Mouse (Mus musculus) testis, postnatal 14 days (tissue): ENCODE data around the gene Tmem213.

Experiments
- DNase-seq: peaks from one replicate; pipeline ENCODE4 v3.0.0; 2021; ENCODE audit warnings: low spot score

Tmem213 gene

GRCm38 (mm10) chr6:38109160-38109795 lies at the start of gene Tmem213:
Gene Tmem213 (plus strand): TSS chr6:38109255.
- no peak for DNase-seq

DNA sequence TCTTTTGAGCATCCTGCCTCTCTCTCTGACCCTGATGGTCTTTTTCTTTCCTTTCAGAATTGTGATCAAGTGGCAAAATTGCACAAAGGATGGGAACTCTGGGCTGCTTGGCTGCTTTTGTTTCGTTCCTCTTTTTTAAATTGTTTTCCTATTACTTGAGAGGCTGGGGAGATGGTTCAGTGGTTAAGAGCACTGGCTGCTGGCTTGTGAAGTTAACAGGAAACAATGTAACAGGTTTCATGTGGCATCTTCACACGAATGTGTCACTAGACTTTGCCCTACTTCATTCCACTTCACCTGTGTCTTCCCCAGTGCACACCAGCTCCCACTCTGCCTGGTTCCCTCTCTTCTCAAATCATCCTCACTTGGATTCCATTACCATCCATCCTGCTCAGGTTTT lies 44.4 kb upstream of the Tmem213 start:
- DNase-seq = no peak

- DNase-seq = no peak
Observed at GRCm38 (mm10) chr6:38065122-38065500, 43.9 kb upstream of the Tmem213 start.

GRCm38 (mm10) chr6:38065501-38066122 lies 43.4 kb upstream of the Tmem213 start:
- DNase-seq = no peak

- DNase-seq = no peak
Observed at GRCm38 (mm10) chr6:38066215-38066614, 42.8 kb upstream of the Tmem213 start.

DNA sequence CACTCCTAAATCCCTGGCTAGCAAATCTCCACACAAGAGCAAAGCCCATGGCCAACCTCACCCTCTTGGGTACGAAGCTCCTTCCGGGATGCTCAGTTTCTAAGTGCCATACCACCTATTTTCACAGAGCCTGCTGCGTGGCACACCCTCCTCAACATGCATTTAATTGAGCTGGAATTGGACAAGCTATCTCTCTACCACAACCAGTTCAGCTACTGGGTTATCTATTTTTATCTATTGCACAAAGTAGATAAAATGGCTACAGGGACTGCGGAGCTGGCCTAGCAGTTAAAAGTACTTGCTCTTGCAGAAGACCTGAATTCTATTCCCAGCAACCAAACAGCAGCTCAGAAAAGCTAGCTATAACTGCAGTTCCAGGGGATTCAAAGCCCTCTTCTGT lies 37.8 kb upstream of the Tmem213 start:
- DNase-seq = no peak

- DNase-seq = no peak
Observed at GRCm38 (mm10) chr6:38072137-38072796, 36.8 kb upstream of the Tmem213 start.

- DNase-seq = no peak
Observed at GRCm38 (mm10) chr6:38073592-38073991, 35.5 kb upstream of the Tmem213 start.

DNA sequence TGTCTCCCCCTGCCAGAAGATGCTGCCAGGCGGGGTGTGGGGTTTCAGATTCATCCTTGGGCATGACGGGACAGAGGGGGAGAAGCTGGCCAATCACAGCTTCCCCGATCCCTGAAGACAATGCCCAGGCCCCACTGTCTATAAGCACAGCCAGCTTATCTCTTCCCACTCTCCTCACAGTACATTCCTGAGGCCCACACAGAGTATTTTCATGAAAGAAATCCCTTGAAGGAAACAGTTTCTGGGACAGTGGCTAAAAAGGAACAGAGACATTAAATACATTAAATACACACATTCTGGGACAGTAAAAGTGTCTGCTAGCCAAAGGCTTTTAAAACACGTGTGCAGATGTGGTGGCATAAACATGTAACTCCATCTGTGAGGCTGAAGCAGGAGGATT lies 28.7 kb upstream of the Tmem213 start:
- no peak for DNase-seq

DNA sequence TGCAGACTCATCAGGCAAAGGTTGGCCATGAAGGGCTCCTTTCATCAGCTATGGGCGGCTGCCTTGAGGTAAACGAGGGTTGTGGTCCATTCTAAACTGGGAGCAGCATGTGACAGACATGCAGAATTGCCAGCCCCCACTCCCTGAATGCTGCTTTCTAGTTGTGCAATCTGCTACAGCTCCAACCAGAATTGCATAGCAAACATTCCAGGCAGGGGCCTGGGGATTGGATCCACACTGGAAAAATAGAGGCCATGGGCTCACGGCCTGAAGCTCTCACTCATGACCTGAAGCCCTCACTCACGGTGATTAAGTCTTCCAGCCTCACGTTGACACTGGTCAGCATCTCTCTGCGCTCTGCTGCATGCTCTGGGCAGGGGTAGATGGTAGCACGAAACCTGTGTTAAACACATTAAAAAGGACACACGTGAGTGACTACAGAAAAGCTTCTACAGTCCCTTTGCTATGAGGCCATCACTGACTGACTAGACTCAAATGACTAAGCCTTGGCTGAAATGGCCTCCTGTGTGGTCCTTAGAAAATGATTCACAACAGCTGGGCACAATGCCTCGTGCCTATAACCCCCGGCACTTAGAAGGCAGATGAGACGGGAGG lies 27.2 kb upstream of the Tmem213 start:
- no peak for DNase-seq

DNA sequence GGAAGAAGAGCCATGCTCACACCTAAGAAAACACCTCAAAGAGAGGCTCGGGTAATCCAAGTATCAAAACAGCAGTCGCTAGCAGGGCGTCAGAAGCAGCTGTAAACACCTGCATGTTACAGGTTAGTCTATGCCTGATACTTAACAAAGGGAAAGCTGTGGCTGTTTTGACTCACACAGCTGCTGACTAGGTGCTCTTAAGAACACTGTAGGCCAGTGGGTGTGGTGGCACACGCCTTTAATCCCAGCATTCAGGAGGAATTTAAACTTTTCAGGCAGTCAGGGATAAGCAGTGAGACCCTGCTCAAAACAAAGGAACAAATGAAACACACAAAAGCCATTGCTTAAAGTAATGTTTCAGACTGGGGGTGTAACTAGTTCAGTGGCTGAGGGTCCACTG lies 25.9 kb upstream of the Tmem213 start:
- DNase-seq = no peak

GRCm38 (mm10) chr6:38087242-38088026 lies 21.6 kb upstream of the Tmem213 start:
- DNase-seq = no peak

- DNase-seq = no peak
Observed at GRCm38 (mm10) chr6:38092539-38092938, 16.5 kb upstream of the Tmem213 start.

- no peak for DNase-seq
Observed at GRCm38 (mm10) chr6:38094701-38095100, 14.4 kb upstream of the Tmem213 start.

DNA sequence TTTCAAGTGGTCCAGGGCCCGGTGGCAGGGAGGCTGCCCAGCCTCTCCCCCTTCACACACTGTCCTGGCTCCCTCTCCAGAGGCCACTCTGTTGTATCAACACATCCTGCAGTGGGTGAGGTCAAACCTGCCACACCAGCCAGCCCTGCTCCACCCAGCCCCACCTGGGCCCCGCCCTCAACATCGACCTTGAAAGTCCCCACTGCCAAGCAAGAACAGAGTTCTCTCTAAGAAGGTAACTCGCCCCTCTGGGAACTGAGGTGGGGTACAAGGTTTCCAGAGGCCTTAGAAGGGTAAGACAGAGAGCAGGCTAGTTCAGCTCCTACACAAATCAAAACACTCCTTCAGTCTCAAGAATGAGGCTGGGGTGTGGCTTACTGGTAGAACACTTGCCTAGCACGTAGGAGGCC lies 12.1 kb upstream of the Tmem213 start:
- DNase-seq = no peak

DNA sequence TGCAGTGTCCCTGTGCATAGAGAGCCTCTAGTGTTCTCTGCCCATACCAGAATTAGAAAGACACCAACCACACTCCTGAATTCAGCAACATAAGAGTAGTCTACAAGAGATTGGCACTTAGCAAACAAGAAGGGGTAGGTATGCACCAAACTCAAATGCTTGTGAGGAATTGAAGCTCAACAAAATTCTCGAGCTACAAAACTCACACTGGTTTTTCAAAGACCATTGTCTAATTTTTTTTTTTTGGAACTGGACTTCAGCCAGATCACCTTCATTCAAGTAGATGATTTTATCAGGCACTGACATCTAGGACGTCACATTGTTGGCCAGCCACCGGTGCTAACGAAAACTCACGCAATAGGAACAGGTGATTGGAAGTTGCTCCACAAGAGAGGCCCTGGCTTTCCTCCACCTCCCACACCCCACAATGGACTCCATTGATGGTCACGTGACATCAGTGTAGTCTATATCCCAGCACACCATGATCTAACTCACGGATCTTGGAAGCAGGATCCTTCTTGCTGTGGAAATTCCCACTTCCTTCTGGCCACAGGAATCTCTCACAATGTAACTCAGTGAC lies 6.7 kb upstream of the Tmem213 start:
- DNase-seq = no peak

DNA sequence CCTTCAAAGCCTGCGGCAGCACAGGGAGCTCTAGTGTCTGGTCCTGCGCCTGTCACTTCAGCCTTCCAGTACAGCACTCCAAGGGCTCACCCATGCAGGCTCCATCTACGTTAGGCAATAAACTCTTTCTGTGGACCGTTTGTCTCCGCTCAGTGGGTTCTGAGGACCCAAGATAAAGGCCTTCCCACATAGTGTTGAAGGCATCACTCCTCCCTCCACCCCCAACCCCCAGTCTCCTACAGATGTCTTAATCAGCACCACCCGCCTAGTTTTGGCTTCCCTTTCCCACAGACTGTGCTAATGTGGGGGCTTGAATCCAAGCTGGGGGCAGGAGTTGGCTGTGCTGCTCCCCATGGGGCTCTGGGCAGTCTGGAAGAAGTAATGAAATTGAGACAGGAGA lies 5.3 kb upstream of the Tmem213 start:
- no peak for DNase-seq

GRCm38 (mm10) chr6:38105924-38106323 lies 3.1 kb upstream of the Tmem213 start:
- DNase-seq = no peak

DNA sequence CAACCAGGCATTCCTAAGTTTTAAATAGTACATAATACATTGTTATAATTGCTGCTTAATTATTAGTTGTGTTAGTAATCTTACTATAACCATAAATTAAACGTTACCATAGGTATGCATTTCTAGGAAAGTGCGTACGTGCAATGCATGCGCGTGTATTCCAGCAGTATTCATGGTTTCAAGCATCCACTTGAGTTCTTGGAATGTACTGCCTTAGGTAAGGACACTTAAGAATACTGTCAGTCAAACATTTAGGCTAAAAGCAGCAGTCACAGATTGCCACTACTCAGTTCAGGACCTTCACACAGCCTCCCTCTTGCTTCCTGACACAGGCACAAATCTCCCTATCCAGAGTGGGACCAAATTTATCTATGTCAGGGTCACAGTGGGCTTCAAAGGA lies 606 bp upstream of the Tmem213 start:
- DNase-seq = no peak

DNA sequence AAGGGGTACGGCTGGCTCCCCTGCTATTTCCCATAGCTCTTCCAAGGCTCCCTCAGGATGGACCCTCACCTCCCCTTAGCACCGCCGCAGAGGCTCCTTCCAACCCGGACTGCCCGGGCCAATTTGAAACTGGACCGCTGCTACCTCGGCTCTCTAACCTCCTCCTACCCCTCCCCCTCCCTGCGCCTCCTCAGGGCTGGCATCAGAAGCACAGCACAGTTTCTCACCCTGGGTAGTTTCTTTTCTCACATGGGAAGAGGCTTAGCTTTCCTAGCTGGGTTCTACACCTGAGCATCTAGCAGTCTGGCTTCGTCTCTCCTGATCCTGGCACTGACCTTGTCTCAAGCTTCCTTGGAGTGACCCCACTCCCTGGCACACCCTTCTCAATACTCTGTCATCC lies 816 bp downstream of the Tmem213 start:
- DNase-seq = no peak

DNA sequence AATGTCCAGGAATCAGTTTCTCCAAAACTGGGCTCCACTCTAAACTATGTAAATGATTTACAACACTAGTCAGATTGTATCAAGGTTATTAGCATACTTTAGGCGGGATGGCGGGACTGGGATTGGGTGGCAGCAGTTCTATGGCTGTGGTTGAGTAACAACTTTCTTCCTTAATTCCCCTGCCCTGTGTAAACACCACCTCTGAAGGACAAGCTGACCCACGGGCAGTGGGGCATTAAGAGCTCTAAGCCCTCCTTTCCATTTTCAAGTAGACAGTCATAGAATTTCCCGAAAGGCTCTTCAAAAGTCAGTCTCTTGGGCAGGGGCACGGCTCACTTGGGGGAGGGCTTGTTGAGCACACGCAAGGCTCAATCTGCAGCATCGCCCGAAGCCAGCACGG lies 1.8 kb downstream of the Tmem213 start:
- no peak for DNase-seq
